Mouse (Mus musculus) layer of hippocampus, adult 8-10 months (tissue): ENCODE results near the gene Satb2. TPM values are rescaled to one million over a fixed set of nuclear protein-coding genes. Genes with fewer than 3 reads are reported as not detected.

Source experiments
- DNase-seq, 2 experiments: peaks; one replicate each; pipeline ENCODE4 v3.0.0; 2022; ENCODE audit warnings: low spot score in 2 of 2
- total RNA-seq, 4 experiments: library from RNA; stranded (reverse); gene quantifications; 2 replicates each; pipeline ENCODE4 v1.2.4; 2022

Gene Satb2
- total RNA-seq, 4 experiments from 2014 or later: 15.4 to 20.3 (median 16.3) TPM

- DNase-seq: no peak
Observed at GRCm38 (mm10) chr1:56933821-56934220, 44.6 kb downstream of the Satb2 start.

GRCm38 (mm10) chr1:56930096-56930495 is 48.4 kb downstream of the Satb2 start:
- DNase-seq: no peak

- DNase-seq: peak; percentile 16 to 20
Observed at GRCm38 (mm10) chr1:56928731-56929130, 49.7 kb downstream of the Satb2 start.

GRCm38 (mm10) chr1:56920472-56920871 is 58.0 kb downstream of the Satb2 start:
- no peak for DNase-seq

- DNase-seq: no peak
Observed at GRCm38 (mm10) chr1:56914279-56914678, 64.2 kb downstream of the Satb2 start.

GRCm38 (mm10) chr1:56900706-56901287 is 77.7 kb downstream of the Satb2 start:
- DNase-seq: no peak

GRCm38 (mm10) chr1:56900187-56900586 is 78.3 kb downstream of the Satb2 start:
- DNase-seq: peak; percentile 30 to 47

GRCm38 (mm10) chr1:56898606-56899396 is 79.6 kb downstream of the Satb2 start:
- no peak for DNase-seq

GRCm38 (mm10) chr1:56897492-56898180 is 80.8 kb downstream of the Satb2 start:
- DNase-seq: no peak

- DNase-seq: no peak
Observed at GRCm38 (mm10) chr1:56896670-56897069, 81.8 kb downstream of the Satb2 start.

GRCm38 (mm10) chr1:56892766-56893165 is 85.7 kb downstream of the Satb2 start:
- DNase-seq: no peak

GRCm38 (mm10) chr1:56888939-56889338 is 89.5 kb downstream of the Satb2 start:
- no peak for DNase-seq

- DNase-seq: no peak
Observed at GRCm38 (mm10) chr1:56887524-56887923, 90.9 kb downstream of the Satb2 start.

GRCm38 (mm10) chr1:56871485-56871884 is 107.0 kb downstream of the Satb2 start:
- DNase-seq: peak in 1 of 2 experiments; percentile 39

- no peak for DNase-seq
Observed at GRCm38 (mm10) chr1:56865246-56865645, 113.2 kb downstream of the Satb2 start.

GRCm38 (mm10) chr1:56862799-56863198 is 115.7 kb downstream of the Satb2 start:
- no peak for DNase-seq

GRCm38 (mm10) chr1:56857202-56857601 is 121.2 kb downstream of the Satb2 start:
- DNase-seq: no peak

- DNase-seq: peak in 1 of 2 experiments; percentile 14
Observed at GRCm38 (mm10) chr1:56850446-56850845, 128.0 kb downstream of the Satb2 start.

GRCm38 (mm10) chr1:56846358-56846757 is 132.1 kb downstream of the Satb2 start:
- no peak for DNase-seq

- no peak for DNase-seq
Observed at GRCm38 (mm10) chr1:56845523-56846118, 132.8 kb downstream of the Satb2 start.

GRCm38 (mm10) chr1:56844551-56845330 is 133.7 kb downstream of the Satb2 start:
- no peak for DNase-seq
